Mouse (Mus musculus): ENCODE measurements around the gene Sdc3. TPM values are rescaled to one million over a fixed set of nuclear protein-coding genes. Genes with fewer than 3 reads are reported as not detected.

The Sdc3 gene
- polyA plus RNA-seq, 1 experiment from 2014 or later, result 19.0 TPM

GRCm38 (mm10) chr4:130773899-130774298 lies 18.4 kb upstream of the Sdc3 start:
- WGBS, result 84% methylated on average over 4 of the region's 4 CpGs
- DNase-seq (ENCODE audit: low spot score), result no peak
- peaks cover 95% of the 10 kb centered on the region for H3K36me3 ChIP-seq
- H3K27me3 ChIP-seq (ENCODE audit: insufficient read depth, poor library complexity, severe bottlenecking), result no peaks in the 10 kb centered on the region
- no peaks in the 10 kb centered on the region for H3K9me3 ChIP-seq
- H3K4me1 ChIP-seq, result peaks cover 13% of the 10 kb centered on the region; the same call in 1 of the 2 replicates
- H3K27ac ChIP-seq, result no peak overlapping the region
- H3K4me3 ChIP-seq, result no peak overlapping the region

GRCm38 (mm10) chr4:130774822-130775221 lies 17.5 kb upstream of the Sdc3 start:
- H3K36me3 ChIP-seq, result peaks cover 97% of the 10 kb centered on the region
- no peak for DNase-seq (ENCODE audit: low spot score)
- 92% methylated on average over 4 of the region's 4 CpGs for WGBS

GRCm38 (mm10) chr4:130777647-130778046 lies 14.7 kb upstream of the Sdc3 start:
- Histone ChIP-seq H3K4me1 (peaks cover 13% of the 10 kb centered on the region; the same call in 1 of the 2 replicates), H3K9me3 (no peaks in the 10 kb centered on the region), H3K27me3 (ENCODE audit: insufficient read depth, poor library complexity, severe bottlenecking) (no peaks in the 10 kb centered on the region), H3K27ac (no peak overlapping the region), H3K36me3 (peaks cover 90% of the 10 kb centered on the region), H3K4me3 (no peak overlapping the region)
- 61% methylated on average over 10 of the region's 10 CpGs for whole genome bisulfite sequencing
- DNase-seq (ENCODE audit: low spot score), result no peak

More at GRCm38 (mm10) chr4:130774822-130775221, 17.5 kb upstream of the Sdc3 start:
- Histone ChIP-seq H3K9me3 (no peaks in the 10 kb centered on the region), H3K4me1 (peaks cover 13% of the 10 kb centered on the region; the same call in 1 of the 2 replicates), H3K27me3 (ENCODE audit: insufficient read depth, poor library complexity, severe bottlenecking) (no peaks in the 10 kb centered on the region), H3K4me3 (no peak overlapping the region), H3K27ac (no peak overlapping the region)

DNA sequence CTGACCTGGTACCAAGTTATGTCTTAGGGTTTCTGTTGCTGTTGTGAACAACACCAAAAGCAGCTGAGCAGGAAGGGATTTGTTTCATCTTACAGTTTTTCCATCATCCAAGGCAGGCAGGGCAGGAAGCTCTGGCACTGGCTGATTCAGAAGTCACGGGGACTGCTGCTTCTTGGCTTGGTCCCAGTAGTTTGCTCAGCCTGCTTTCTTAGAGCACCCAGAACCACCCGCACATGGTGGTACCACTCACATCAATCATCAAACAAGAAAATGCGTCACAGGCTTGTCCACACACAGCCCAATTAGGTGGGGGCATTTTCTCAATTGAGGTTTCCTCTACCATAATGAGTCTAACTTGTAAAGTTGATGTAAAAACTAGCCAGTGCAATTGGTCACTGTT lies 13.3 kb upstream of the Sdc3 start:
- Histone ChIP-seq H3K9me3 (no peaks in the 10 kb centered on the region), H3K4me3 (no peak overlapping the region), H3K4me1 (peaks cover 13% of the 10 kb centered on the region; the same call in 1 of the 2 replicates), H3K27me3 (ENCODE audit: insufficient read depth, poor library complexity, severe bottlenecking) (no peaks in the 10 kb centered on the region), H3K36me3 (peaks cover 76% of the 10 kb centered on the region), H3K27ac (no peak overlapping the region)
- DNase-seq (ENCODE audit: low spot score), result no peak
- WGBS, result 84% methylated on average over 3 of the region's 3 CpGs

DNA sequence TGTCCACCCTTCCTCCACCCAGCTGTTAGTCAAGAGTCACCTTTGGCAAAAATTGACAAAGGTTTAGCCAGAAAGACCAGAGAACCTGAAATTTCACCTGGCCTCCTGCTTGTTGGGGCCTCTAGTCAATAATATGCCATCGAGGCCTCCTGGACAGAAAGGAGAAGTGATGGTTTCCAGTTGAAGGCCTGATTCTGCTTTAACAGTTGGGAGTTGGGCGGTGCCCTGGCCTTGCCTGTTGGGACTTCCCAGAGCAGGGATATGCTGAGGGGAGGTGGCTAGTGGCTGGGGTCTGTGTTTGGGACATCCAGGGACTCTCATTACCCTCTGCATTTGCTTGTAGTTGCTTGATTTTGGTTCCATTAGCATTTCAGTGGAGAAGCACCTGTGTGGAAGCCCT lies 9.8 kb upstream of the Sdc3 start:
- DNase-seq (ENCODE audit: low spot score), result no peak
- Histone ChIP-seq H3K4me3 (no peak overlapping the region), H3K27me3 (ENCODE audit: insufficient read depth, poor library complexity, severe bottlenecking) (no peaks in the 10 kb centered on the region), H3K36me3 (peaks cover 43% of the 10 kb centered on the region), H3K4me1 (peaks cover 5% of the 10 kb centered on the region; the same call in 1 of the 2 replicates), H3K27ac (no peak overlapping the region), H3K9me3 (no peaks in the 10 kb centered on the region)
- 90% methylated on average over 2 of the region's 2 CpGs for WGBS

DNA sequence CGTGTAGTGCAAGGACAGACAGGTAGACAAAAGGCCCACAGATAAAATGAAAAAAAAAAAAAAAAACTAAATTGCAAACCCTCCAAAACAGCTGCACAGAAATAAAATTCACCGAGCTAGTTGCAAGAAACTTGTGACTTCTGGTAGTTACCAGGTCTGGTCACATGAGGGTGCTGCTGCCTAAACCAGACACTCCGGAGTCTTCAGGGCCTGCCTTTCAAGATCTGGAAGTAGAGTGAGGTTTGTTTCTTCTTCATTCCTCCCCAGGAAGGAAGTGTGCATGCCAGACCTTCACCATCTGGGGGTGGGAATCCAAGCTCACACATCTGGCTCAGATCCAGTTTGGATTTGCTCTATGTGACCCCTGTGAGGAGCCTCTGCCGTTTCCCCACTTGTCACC lies 7.6 kb upstream of the Sdc3 start:
- H3K36me3 ChIP-seq, result peaks cover 22% of the 10 kb centered on the region
- no peaks in the 10 kb centered on the region for H3K27me3 ChIP-seq (ENCODE audit: insufficient read depth, poor library complexity, severe bottlenecking)
- WGBS, result 34% methylated on average over 4 of the region's 4 CpGs
- H3K9me3 ChIP-seq, result no peaks in the 10 kb centered on the region
- no peaks in the 10 kb centered on the region for H3K4me1 ChIP-seq
- no peak overlapping the region for H3K4me3 ChIP-seq
- DNase-seq (ENCODE audit: low spot score), result no peak
- H3K27ac ChIP-seq, result no peak overlapping the region

GRCm38 (mm10) chr4:130787530-130787929 lies 4.8 kb upstream of the Sdc3 start:
- Histone ChIP-seq H3K4me1 (peaks cover 11% of the 10 kb centered on the region; the same call in 1 of the 2 replicates), H3K4me3 (no peak overlapping the region), H3K9me3 (no peaks in the 10 kb centered on the region), H3K27ac (no peak overlapping the region), H3K36me3 (no peaks in the 10 kb centered on the region), H3K27me3 (ENCODE audit: insufficient read depth, poor library complexity, severe bottlenecking) (peaks cover 6% of the 10 kb centered on the region; the same call in 1 of the 2 replicates)
- no peak for DNase-seq (ENCODE audit: low spot score)
- 79% methylated on average over 5 of the region's 5 CpGs for WGBS

DNA sequence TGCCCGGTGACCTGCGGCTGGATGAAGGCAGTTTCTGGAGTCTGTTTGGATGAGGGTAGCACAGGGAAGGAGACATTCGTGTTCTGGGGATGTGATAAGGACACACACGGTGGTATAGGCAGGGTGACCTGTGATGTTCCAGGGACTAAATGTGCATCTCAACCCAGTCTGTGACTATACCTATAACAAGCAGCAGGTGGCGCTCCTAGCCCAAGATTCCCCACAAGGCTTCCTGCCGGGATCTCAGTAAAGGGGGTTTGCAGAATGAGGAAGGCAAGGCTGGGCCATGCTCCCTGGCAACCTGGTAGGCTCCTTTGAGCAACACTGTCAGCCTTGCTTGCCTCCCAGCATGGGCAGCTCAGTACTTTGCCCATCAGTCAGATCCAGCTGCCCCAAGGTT lies 2.2 kb upstream of the Sdc3 start:
- Histone ChIP-seq H3K36me3 (no peaks in the 10 kb centered on the region), H3K9me3 (no peaks in the 10 kb centered on the region), H3K4me1 (peaks cover 29% of the 10 kb centered on the region), H3K27me3 (ENCODE audit: insufficient read depth, poor library complexity, severe bottlenecking) (peaks cover 24% of the 10 kb centered on the region), H3K27ac (no peak overlapping the region), H3K4me3 (no peak overlapping the region)
- 9% methylated on average over 6 of the region's 6 CpGs for WGBS
- DNase-seq (ENCODE audit: low spot score), result peak; percentile 91

DNA sequence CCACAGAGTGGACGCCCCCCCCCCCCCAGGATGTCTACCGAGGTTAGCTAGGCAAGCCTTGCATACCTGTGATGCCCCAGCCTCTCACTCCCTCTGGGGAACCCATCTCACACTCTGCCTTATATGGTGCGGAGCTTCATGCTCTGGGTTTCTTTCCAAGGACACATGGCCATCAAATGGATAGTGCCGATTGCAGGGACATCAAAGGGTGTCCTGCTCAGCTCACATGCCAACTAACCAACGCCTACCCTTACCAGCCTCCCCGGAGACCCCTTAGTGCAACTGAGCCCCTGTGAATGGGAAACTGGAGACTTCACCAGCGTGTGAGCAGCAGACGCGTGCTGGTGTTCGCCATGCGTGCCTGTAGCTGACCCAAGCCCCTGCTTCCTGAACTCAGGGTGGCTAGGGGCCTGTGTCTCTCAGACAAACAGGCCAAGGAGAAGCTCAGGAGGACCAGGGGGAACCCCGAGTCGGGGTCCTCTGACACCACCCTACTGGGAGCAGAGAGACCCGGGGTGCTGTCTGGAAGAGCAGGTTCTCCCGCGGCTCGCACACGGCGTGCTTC lies 444 bp upstream of the Sdc3 start:
- peak overlapping the region; percentile 94 for H3K27ac ChIP-seq
- DNase-seq (ENCODE audit: low spot score), result no peak
- no peaks in the 10 kb centered on the region for H3K36me3 ChIP-seq
- no peaks in the 10 kb centered on the region for H3K9me3 ChIP-seq
- 8% methylated on average over 19 of the region's 19 CpGs for WGBS
- peaks cover 30% of the 10 kb centered on the region for H3K27me3 ChIP-seq (ENCODE audit: insufficient read depth, poor library complexity, severe bottlenecking)
- peak overlapping the region; percentile 97 for H3K4me3 ChIP-seq
- H3K4me1 ChIP-seq, result peaks cover 30% of the 10 kb centered on the region

GRCm38 (mm10) chr4:130793180-130793501 lies 804 bp downstream of the Sdc3 start:
- Histone ChIP-seq H3K4me3 (peak overlapping the region; percentile 97), H3K27me3 (ENCODE audit: insufficient read depth, poor library complexity, severe bottlenecking) (peaks cover 35% of the 10 kb centered on the region), H3K9me3 (no peaks in the 10 kb centered on the region), H3K4me1 (peaks cover 42% of the 10 kb centered on the region), H3K36me3 (no peaks in the 10 kb centered on the region), H3K27ac (peak overlapping the region; percentile 94)
- WGBS, result 55% methylated on average over 7 of the region's 7 CpGs
- DNase-seq (ENCODE audit: low spot score), result no peak

GRCm38 (mm10) chr4:130794771-130795170 lies 2.4 kb downstream of the Sdc3 start:
- Histone ChIP-seq H3K36me3 (no peaks in the 10 kb centered on the region), H3K9me3 (no peaks in the 10 kb centered on the region), H3K27ac (no peak overlapping the region), H3K4me3 (no peak overlapping the region), H3K4me1 (peaks cover 59% of the 10 kb centered on the region), H3K27me3 (ENCODE audit: insufficient read depth, poor library complexity, severe bottlenecking) (peaks cover 35% of the 10 kb centered on the region)
- no peak for DNase-seq (ENCODE audit: low spot score)
- WGBS, result 40% methylated on average over 4 of the region's 4 CpGs

DNA sequence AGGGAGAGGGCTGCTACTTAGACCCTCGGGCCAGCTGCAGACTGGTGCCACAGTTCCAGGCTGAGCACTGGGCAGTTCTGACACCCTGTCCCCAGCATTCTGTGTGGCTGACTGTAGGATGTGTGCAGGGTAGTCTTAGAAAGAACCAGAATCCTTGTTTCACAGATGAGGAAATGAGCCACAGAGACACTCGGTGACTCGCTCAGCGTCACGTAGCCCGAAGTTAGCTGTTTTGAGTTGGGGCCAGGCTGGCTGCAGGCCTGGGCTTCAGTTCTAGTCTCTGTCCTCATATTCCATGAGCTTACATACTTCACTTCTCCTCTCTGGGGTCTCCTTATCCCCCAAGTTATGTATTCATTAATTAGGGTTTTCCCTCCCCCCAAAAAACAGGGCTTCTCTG lies 3.6 kb downstream of the Sdc3 start:
- H3K9me3 ChIP-seq, result no peaks in the 10 kb centered on the region
- no peak overlapping the region for H3K27ac ChIP-seq
- H3K36me3 ChIP-seq, result no peaks in the 10 kb centered on the region
- H3K4me3 ChIP-seq, result no peak overlapping the region
- WGBS, result 81% methylated on average over 6 of the region's 6 CpGs
- no peak for DNase-seq (ENCODE audit: low spot score)
- peaks cover 70% of the 10 kb centered on the region for H3K4me1 ChIP-seq
- H3K27me3 ChIP-seq (ENCODE audit: insufficient read depth, poor library complexity, severe bottlenecking), result peaks cover 35% of the 10 kb centered on the region

DNA sequence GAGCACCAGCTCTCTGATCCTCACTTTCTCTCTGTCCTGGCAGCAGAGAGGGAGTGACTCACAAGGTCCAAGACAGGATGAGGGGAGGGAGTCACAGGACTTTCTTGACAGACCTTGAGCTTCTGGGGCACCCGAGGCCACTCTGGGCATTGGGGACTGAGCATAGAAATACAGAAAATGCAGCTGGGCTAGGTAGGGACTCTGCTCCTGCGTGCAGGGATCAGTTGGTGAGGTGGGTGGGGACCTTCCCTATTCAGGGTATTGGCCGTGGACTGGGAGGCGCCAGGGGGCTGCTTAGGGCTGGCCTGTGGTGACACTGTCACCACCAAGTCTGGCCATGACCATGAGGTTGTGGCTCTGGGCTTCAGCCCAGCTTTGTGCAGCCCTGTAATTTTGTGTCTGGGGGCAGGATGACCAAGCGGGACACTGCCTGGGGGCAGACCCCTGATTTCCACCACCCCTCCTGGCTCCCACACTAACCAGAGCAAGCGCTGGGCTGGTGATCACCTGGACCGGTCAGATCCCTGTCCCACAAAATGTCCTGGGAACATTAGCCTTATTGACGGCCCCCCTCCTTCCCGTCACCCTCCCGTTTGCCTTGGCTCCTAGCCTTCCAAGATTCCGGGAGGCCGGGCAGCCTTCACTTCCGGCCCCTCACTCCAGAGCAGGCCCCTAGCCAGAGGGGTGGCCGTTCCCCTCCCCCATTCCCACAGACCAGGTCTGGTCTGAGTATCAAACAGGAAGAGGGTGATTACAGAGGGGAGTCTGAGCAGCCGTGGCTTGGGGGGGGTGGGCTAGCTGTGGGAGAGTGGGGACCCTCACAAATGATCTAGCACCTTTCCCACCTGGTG lies 5.1 kb downstream of the Sdc3 start:
- Histone ChIP-seq H3K36me3 (no peaks in the 10 kb centered on the region), H3K4me1 (peaks cover 73% of the 10 kb centered on the region), H3K27me3 (ENCODE audit: insufficient read depth, poor library complexity, severe bottlenecking) (peaks cover 29% of the 10 kb centered on the region), H3K27ac (peak overlapping the region; percentile 78), H3K4me3 (peak overlapping the region; percentile 24), H3K9me3 (no peaks in the 10 kb centered on the region)
- WGBS, result 20% methylated on average over 15 of the region's 15 CpGs
- DNase-seq (ENCODE audit: low spot score), result no peak
